Mouse (Mus musculus): Measurements from ENCODE around the gene Sp100. TPM values are rescaled to one million over a fixed set of nuclear protein-coding genes. Genes with fewer than 3 reads are reported as not detected.

Gene Sp100
- total and polyA plus RNA-seq, 2 experiments = 3.2 to 14.6 TPM

DNA sequence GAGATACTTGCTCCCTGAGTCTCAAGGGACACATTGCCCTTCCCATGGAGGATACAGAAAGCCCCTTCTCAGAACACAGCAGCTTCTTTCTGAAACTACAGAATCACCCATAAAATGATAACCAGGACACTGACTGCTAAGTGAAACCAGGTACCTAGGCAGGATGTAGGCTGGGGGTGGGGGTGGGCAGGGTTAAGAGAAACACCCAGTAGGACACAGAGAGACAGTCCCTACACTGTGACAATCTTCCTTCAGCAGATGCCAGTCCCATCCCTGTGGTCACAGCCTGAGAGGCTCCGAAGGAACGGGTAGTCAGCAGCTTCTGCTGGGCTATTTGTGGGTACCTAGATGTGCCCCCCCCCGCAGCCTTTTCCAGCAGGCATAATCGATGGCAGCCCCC lies 100.9 kb downstream of the Sp100 start:
- no peaks in the 10 kb centered on the region for H3K4me1 ChIP-seq (ENCODE audit: control insufficient read depth, insufficient read depth, low read length)
- H3K79me2 ChIP-seq (ENCODE audit: control insufficient read depth, insufficient read depth, low read length) = no peaks in the 10 kb centered on the region
- no peak overlapping the region for H3K27ac ChIP-seq (replicated peaks; ENCODE audit: insufficient read depth, low read depth, low read length)
- 85% methylated on average over 4 of the region's 4 CpGs for WGBS
- H3K4me3 ChIP-seq (ENCODE audit: insufficient read depth, low read depth, low read length) = no peak overlapping the region
- no peaks in the 10 kb centered on the region for H3K27me3 ChIP-seq (ENCODE audit: control insufficient read depth, insufficient read depth, low read length)
- H3K9ac ChIP-seq (ENCODE audit: low read depth, low read length) = no peak overlapping the region
- H3K36me3 ChIP-seq (ENCODE audit: control insufficient read depth, insufficient read depth, low read length) = no peaks in the 10 kb centered on the region
- DNase-seq (ENCODE audit: extremely low read depth, low read depth, low spot score) = no peak
- TF ChIP-seq POLR2A (IDR thresholded peaks at IDR 0.05; ENCODE audit: extremely low read depth, insufficient read depth, low read length) = no peak
- no peak for TF ChIP-seq CTCF (IDR thresholded peaks at IDR 0.05; ENCODE audit: low read depth, low read length)

DNA sequence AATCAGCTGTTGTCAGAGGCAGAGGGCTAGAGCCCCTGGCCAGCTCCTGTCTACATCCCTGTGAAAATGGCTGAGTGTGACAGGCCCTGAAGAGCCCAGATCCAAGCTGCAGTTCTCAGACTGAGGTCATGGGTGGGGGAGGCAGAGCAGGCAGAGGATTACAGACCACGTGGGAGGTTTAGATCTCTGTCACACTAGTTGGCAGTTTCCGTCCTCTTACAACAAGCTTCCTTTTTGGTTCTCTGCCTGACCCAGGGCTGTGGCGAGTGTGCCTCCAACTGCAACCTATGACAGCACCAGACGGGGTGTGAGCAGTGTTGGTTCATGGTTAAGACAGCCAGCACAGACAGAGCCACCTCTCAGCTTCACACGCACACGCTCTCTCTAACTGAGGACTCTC lies 101.7 kb downstream of the Sp100 start:
- H3K79me2 ChIP-seq (ENCODE audit: control insufficient read depth, insufficient read depth, low read length) = no peaks in the 10 kb centered on the region
- H3K4me3 ChIP-seq (ENCODE audit: insufficient read depth, low read depth, low read length) = no peak overlapping the region
- H3K9ac ChIP-seq (ENCODE audit: low read depth, low read length) = no peak overlapping the region
- DNase-seq (ENCODE audit: extremely low read depth, low read depth, low spot score) = peak; percentile 21
- H3K36me3 ChIP-seq (ENCODE audit: control insufficient read depth, insufficient read depth, low read length) = no peaks in the 10 kb centered on the region
- no peaks in the 10 kb centered on the region for H3K4me1 ChIP-seq (ENCODE audit: control insufficient read depth, insufficient read depth, low read length)
- no peaks in the 10 kb centered on the region for H3K27me3 ChIP-seq (ENCODE audit: control insufficient read depth, insufficient read depth, low read length)
- no peak overlapping the region for H3K27ac ChIP-seq (replicated peaks; ENCODE audit: insufficient read depth, low read depth, low read length)
- TF ChIP-seq POLR2A (IDR thresholded peaks at IDR 0.05; ENCODE audit: extremely low read depth, insufficient read depth, low read length) (no peak), CTCF (IDR thresholded peaks at IDR 0.05; ENCODE audit: low read depth, low read length) (no peak)
- 68% methylated on average over 6 of the region's 6 CpGs for WGBS

GRCm38 (mm10) chr1:85751932-85752680 lies 102.3 kb downstream of the Sp100 start:
- H3K27ac ChIP-seq (replicated peaks; ENCODE audit: insufficient read depth, low read depth, low read length) = no peak overlapping the region

GRCm38 (mm10) chr1:85757531-85758230 lies 107.9 kb downstream of the Sp100 start:
- Histone ChIP-seq H3K4me1 (ENCODE audit: control insufficient read depth, insufficient read depth, low read length) (no peaks in the 10 kb centered on the region), H3K27ac (replicated peaks; ENCODE audit: insufficient read depth, low read depth, low read length) (no peak overlapping the region), H3K27me3 (ENCODE audit: control insufficient read depth, insufficient read depth, low read length) (no peaks in the 10 kb centered on the region), H3K9ac (ENCODE audit: low read depth, low read length) (no peak overlapping the region), H3K36me3 (ENCODE audit: control insufficient read depth, insufficient read depth, low read length) (no peaks in the 10 kb centered on the region), H3K4me3 (ENCODE audit: insufficient read depth, low read depth, low read length) (no peak overlapping the region), H3K79me2 (ENCODE audit: control insufficient read depth, insufficient read depth, low read length) (no peaks in the 10 kb centered on the region)
- TF ChIP-seq CTCF (IDR thresholded peaks at IDR 0.05; ENCODE audit: low read depth, low read length) (no peak), POLR2A (IDR thresholded peaks at IDR 0.05; ENCODE audit: extremely low read depth, insufficient read depth, low read length) (no peak)
- DNase-seq (ENCODE audit: extremely low read depth, low read depth, low spot score) = no peak
- 76% methylated on average over 6 of the region's 6 CpGs for WGBS

More at GRCm38 (mm10) chr1:85751932-85752680, 102.3 kb downstream of the Sp100 start:
- DNase-seq (ENCODE audit: extremely low read depth, low read depth, low spot score) = no peak
- no peak overlapping the region for H3K9ac ChIP-seq (ENCODE audit: low read depth, low read length)
- H3K27me3 ChIP-seq (ENCODE audit: control insufficient read depth, insufficient read depth, low read length) = no peaks in the 10 kb centered on the region
- WGBS = 80% methylated on average over 11 of the region's 11 CpGs
- no peaks in the 10 kb centered on the region for H3K79me2 ChIP-seq (ENCODE audit: control insufficient read depth, insufficient read depth, low read length)
- H3K4me1 ChIP-seq (ENCODE audit: control insufficient read depth, insufficient read depth, low read length) = no peaks in the 10 kb centered on the region
- H3K4me3 ChIP-seq (ENCODE audit: insufficient read depth, low read depth, low read length) = no peak overlapping the region
- no peaks in the 10 kb centered on the region for H3K36me3 ChIP-seq (ENCODE audit: control insufficient read depth, insufficient read depth, low read length)
- TF ChIP-seq POLR2A (IDR thresholded peaks at IDR 0.05; ENCODE audit: extremely low read depth, insufficient read depth, low read length) (no peak), CTCF (IDR thresholded peaks at IDR 0.05; ENCODE audit: low read depth, low read length) (no peak)

DNA sequence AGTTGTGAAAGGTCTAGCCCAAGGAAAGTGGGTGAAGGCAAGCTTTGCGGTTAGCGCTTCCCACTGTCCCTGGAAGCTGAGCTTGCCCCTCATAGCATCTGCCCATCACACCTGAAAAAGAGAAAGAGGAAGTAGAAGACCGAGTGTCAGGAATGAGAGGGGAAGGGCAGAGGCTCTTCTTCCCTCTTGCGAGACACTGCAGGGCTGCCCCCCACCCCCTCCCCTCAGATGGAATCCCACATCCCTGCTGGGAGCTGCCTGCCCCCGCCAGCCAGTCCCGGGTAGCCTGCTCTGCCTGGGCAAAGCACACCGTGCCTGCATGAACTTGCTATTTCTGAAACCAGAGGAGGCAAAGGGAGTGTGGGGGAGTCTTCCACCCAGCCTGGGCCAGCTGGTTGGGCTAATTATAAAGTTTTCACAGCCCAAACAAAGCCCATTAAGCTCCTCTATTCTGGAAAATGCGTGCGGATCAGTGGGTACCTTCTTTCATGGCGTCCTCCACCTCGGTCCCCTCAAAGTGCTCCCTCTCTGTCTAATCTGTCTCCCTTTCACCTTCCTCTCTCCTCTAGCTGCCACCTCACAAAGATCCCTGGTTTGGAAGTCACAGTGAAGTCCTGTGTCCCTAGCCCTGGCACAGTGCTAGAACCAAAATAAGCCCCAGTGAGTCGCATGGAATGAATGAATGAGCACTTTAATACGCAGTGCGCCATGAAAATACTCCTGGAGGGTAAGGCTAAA lies 108.6 kb downstream of the Sp100 start:
- no peaks in the 10 kb centered on the region for H3K79me2 ChIP-seq (ENCODE audit: control insufficient read depth, insufficient read depth, low read length)
- DNase-seq (ENCODE audit: extremely low read depth, low read depth, low spot score) = no peak
- no peak for TF ChIP-seq CTCF (IDR thresholded peaks at IDR 0.05; ENCODE audit: low read depth, low read length)
- TF ChIP-seq POLR2A (IDR thresholded peaks at IDR 0.05; ENCODE audit: extremely low read depth, insufficient read depth, low read length) = no peak
- H3K9ac ChIP-seq (ENCODE audit: low read depth, low read length) = no peak overlapping the region
- no peak overlapping the region for H3K27ac ChIP-seq (replicated peaks; ENCODE audit: insufficient read depth, low read depth, low read length)
- H3K4me3 ChIP-seq (ENCODE audit: insufficient read depth, low read depth, low read length) = no peak overlapping the region
- H3K27me3 ChIP-seq (ENCODE audit: control insufficient read depth, insufficient read depth, low read length) = no peaks in the 10 kb centered on the region
- WGBS = 37% methylated on average over 14 of the region's 14 CpGs
- H3K36me3 ChIP-seq (ENCODE audit: control insufficient read depth, insufficient read depth, low read length) = no peaks in the 10 kb centered on the region
- no peaks in the 10 kb centered on the region for H3K4me1 ChIP-seq (ENCODE audit: control insufficient read depth, insufficient read depth, low read length)

Data from liver, adult 2 months (tissue).